Mouse (Mus musculus) urinary bladder, postnatal 4 days (tissue): ENCODE measurements around the gene Mrrf.
"Not testable (repeated sequence)": the region's sequence is repeated elsewhere in the genome, so short reads cannot be mapped to it uniquely, and the experiment has no call there.

Experiments used
- DNase-seq, 2 experiments: peaks; one replicate each; pipeline ENCODE4 v3.0.0; 2021 to 2022; ENCODE audit warnings: low spot score in 2 of 2

Gene Mrrf

GRCm38 (mm10) chr2:36129051-36129450 is 7.1 kb upstream of the Mrrf start:
- no peak for DNase-seq

- no peak for DNase-seq
These were observed 302 bp upstream of the Mrrf start for GRCm38 (mm10) chr2:36135887-36136286.

- DNase-seq, result no peak
These were observed 2.9 kb downstream of the Mrrf start for GRCm38 (mm10) chr2:36139096-36139495.

- DNase-seq, result no peak
These were observed 12.7 kb downstream of the Mrrf start for GRCm38 (mm10) chr2:36148876-36149365.

GRCm38 (mm10) chr2:36152401-36152800 is 16.2 kb downstream of the Mrrf start:
- not testable (repeated sequence) for DNase-seq

GRCm38 (mm10) chr2:36157461-36157860 is 21.3 kb downstream of the Mrrf start:
- no peak for DNase-seq

GRCm38 (mm10) chr2:36159336-36159735 is 23.1 kb downstream of the Mrrf start:
- no peak for DNase-seq

GRCm38 (mm10) chr2:36167990-36168618 is 31.9 kb downstream of the Mrrf start:
- no peak for DNase-seq

GRCm38 (mm10) chr2:36169176-36169575 is 33.0 kb downstream of the Mrrf start:
- DNase-seq, result no peak

- no peak for DNase-seq
These were observed 35.9 kb downstream of the Mrrf start for GRCm38 (mm10) chr2:36172136-36172535.

- DNase-seq, result no peak
These were observed 36.4 kb downstream of the Mrrf start for GRCm38 (mm10) chr2:36172574-36172973.

GRCm38 (mm10) chr2:36179487-36179886 is 43.3 kb downstream of the Mrrf start:
- DNase-seq, result no peak

- DNase-seq, result not testable (repeated sequence)
These were observed 45.6 kb downstream of the Mrrf start for GRCm38 (mm10) chr2:36181587-36182368.

GRCm38 (mm10) chr2:36183278-36183677 is 47.1 kb downstream of the Mrrf start:
- DNase-seq, result no peak

GRCm38 (mm10) chr2:36184192-36184591 is 48.0 kb downstream of the Mrrf start:
- no peak for DNase-seq

- no peak for DNase-seq
These were observed 48.7 kb downstream of the Mrrf start for GRCm38 (mm10) chr2:36184876-36185275.

- not testable (repeated sequence) for DNase-seq
These were observed 53.0 kb downstream of the Mrrf start for GRCm38 (mm10) chr2:36189200-36189599.

GRCm38 (mm10) chr2:36191098-36191941 is 55.1 kb downstream of the Mrrf start:
- no peak for DNase-seq

- DNase-seq, result no peak
These were observed 60.8 kb downstream of the Mrrf start for GRCm38 (mm10) chr2:36197021-36197420.

- no peak for DNase-seq
These were observed 62.0 kb downstream of the Mrrf start for GRCm38 (mm10) chr2:36197919-36198881.

- DNase-seq, result no peak
These were observed 62.7 kb downstream of the Mrrf start for GRCm38 (mm10) chr2:36198882-36199262.
